ENCODE assay signal across 8 mouse cellular contexts in the genomic region with DNA sequence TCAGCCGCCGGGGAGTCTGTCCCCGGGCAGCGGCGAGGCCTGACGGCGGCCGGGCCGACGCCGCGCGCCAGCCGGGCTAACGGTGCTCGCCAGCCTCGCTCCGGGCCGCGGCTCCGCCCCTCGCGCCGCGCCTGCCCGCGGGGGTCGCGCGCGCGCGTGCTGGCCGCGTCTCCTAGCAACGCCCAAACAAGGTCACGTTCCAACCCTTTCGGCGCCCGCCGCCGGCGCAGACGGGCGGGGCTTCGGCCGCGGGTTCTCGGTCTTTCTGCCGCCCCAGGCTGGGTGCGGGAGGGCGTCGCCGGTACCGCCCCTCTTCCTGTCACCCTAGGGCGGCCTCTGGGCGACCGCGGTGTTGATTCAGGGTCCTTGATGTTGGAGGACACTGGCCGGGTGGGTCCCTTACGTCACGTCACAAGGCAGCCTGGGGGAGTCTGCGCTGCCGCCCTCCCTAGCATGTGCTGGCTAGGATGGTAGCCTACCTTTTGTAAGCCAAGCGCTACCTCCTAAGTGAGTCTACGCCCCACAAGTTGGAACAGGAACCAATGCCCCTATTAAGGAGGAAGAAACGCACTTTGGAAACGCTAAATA. TPM values are rescaled to one million over a fixed set of nuclear protein-coding genes. Genes with fewer than 3 reads are reported as not detected.
DNase-seq lines count a peak whose midpoint lies in the region; ATAC-seq and TF ChIP-seq lines count a peak whose summit lies in the region.

A gene (minus strand): TSS at position 150 of the 588 bp plus-strand sequence.

- no peaks in the 10 kb centered on the region for H3K27me3 ChIP-seq in C2C12 (ENCODE audit: control insufficient read depth, insufficient read depth, insufficient read length)
- H3K27me3 ChIP-seq in heart, embryonic 11.5 days (ENCODE audit: control insufficient read depth, insufficient read depth, low read length), result no peaks in the 10 kb centered on the region
- H3K27me3 ChIP-seq in kidney, embryonic 15.5 days, result peaks cover 2% of the 10 kb centered on the region; the same call in 1 of the 2 replicates

- peak within 1 kb of the TSS; percentile 94 for H3K27ac ChIP-seq in heart, embryonic 11.5 days (ENCODE audit: low read depth, low read length)
- H3K27ac ChIP-seq in kidney, embryonic 15.5 days, result peak within 1 kb of the TSS; percentile 94

- no peak for TF ChIP-seq CTCF in C2C12 (IDR thresholded peaks at IDR 0.05; ENCODE audit: control insufficient read depth, insufficient read depth, insufficient read length)

- H3K9me3 ChIP-seq in heart, embryonic 11.5 days (replicated peaks; ENCODE audit: control insufficient read depth, low read length), result no peaks in the 10 kb centered on the region
- no peaks in the 10 kb centered on the region for H3K9me3 ChIP-seq in kidney, embryonic 15.5 days (replicated peaks)

- peak; percentile 90 for DNase-seq in brain, adult 2 months (ENCODE audit: low read depth, low spot score)
- peak; percentile 97 for DNase-seq in liver
- DNase-seq in monocyte, adult 2 months (ENCODE audit: low read depth in 1 of 2, low spot score in 2 of 2), result peak; percentile 61 to 78
- DNase-seq in spleen, postnatal 14 days (ENCODE audit: low spot score in 2 of 2), result peak; percentile 86 to 92

- ATAC-seq in erythroblast, adult 5-6 weeks (replicated peaks; ENCODE audit: low FRiP score, poor library complexity, severe bottlenecking), result peak; percentile 75
- peak; percentile 92 for ATAC-seq in heart, embryonic 11.5 days (replicated peaks; ENCODE audit: insufficient number of reproducible peaks, low FRiP score, low TSS enrichment)
- peak; percentile 89 for ATAC-seq in kidney, embryonic 15.5 days (replicated peaks; ENCODE audit: low FRiP score)

- H3ac ChIP-seq in C2C12 (ENCODE audit: control insufficient read depth, insufficient read length, low read depth), result peak within 1 kb of the TSS; percentile 82

- peaks cover 4% of the 10 kb centered on the region; the same call in 1 of the 2 replicates for H3K4me1 ChIP-seq in heart, embryonic 11.5 days (ENCODE audit: control insufficient read depth, insufficient read depth, low read length)
- peaks cover 7% of the 10 kb centered on the region; the same call in 1 of the 2 replicates for H3K4me1 ChIP-seq in kidney, embryonic 15.5 days

- no peaks in the 10 kb centered on the region for H3K36me3 ChIP-seq in C2C12 (ENCODE audit: control insufficient read depth, insufficient read depth)
- no peaks in the 10 kb centered on the region for H3K36me3 ChIP-seq in heart, embryonic 11.5 days (ENCODE audit: control insufficient read depth, insufficient read depth, low read length)
- H3K36me3 ChIP-seq in kidney, embryonic 15.5 days, result no peaks in the 10 kb centered on the region

- H3K79me3 ChIP-seq in C2C12 (ENCODE audit: low read depth), result no peaks in the 10 kb centered on the region

- WGBS in heart, embryonic 11.5 days (ENCODE audit: insufficient replicate concordance), result under 1% methylated on average over 68 of the region's 68 CpGs
- 0% methylated on average over 57 of the region's 68 CpGs for WGBS in kidney, embryonic 15.5 days

- peak within 1 kb of the TSS; percentile 82 for H3K4me2 ChIP-seq in heart, embryonic 11.5 days
- H3K4me2 ChIP-seq in kidney, embryonic 15.5 days, result peak within 1 kb of the TSS; percentile 69

- H3K79me2 ChIP-seq in C2C12 (ENCODE audit: control insufficient read depth, insufficient read depth), result no peaks in the 10 kb centered on the region

- H3K9ac ChIP-seq in heart, embryonic 11.5 days (ENCODE audit: low read depth, low read length), result peak within 1 kb of the TSS; percentile 87
- H3K9ac ChIP-seq in kidney, embryonic 15.5 days, result peak within 1 kb of the TSS; percentile 75

- peak within 1 kb of the TSS; percentile 42 for H3K4me3 ChIP-seq in C2C12 (ENCODE audit: insufficient read depth, poor library complexity, severe bottlenecking)
- H3K4me3 ChIP-seq in heart, embryonic 11.5 days (ENCODE audit: low read depth, low read length), result peak within 1 kb of the TSS; percentile 93
- H3K4me3 ChIP-seq in kidney, embryonic 15.5 days (replicated peaks), result peak within 1 kb of the TSS; percentile 92

TF ChIP-seq in C2C12, 6 proteins besides CTCF, POLR2A, EP300 and RAD21:
- no peak for TF ChIP-seq CEBPB (IDR thresholded peaks at IDR 0.05; ENCODE audit: low read depth)
- no peak for TF ChIP-seq FOSL1 (IDR thresholded peaks at IDR 0.05; ENCODE audit: insufficient read depth, low read length, poor library complexity, severe bottlenecking)
- no peak for TF ChIP-seq MYOG (IDR thresholded peaks at IDR 0.05; ENCODE audit: control insufficient read depth, extremely low read depth, insufficient read length)
- peak; percentile 11 for TF ChIP-seq MAX (IDR thresholded peaks at IDR 0.05)
- peak; percentile 1 for TF ChIP-seq USF1 (IDR thresholded peaks at IDR 0.05; ENCODE audit: low read depth)
- no peak for TF ChIP-seq MYOD1 (IDR thresholded peaks at IDR 0.05; ENCODE audit: control insufficient read depth, insufficient read length, low read depth)

RNA-seq across cellular contexts. Expression of the gene that starts here (rescaled TPM):
- 11.7 TPM for polyA plus RNA-seq in C2C12 (2012; fragmentation: generic; extraction: Trizol)
- 567 and 568 TPM in 2 replicates for total RNA-seq in erythroblast, adult 5-6 weeks (2015; ENCODE audit: low replicate concordance)
- 331 and 428 TPM in 2 replicates for total RNA-seq in erythroblast, adult 5-6 weeks (2017; ENCODE audit: low replicate concordance)
- 35.5 and 36.4 TPM in 2 replicates for polyA plus RNA-seq in heart, embryonic 11.5 days (2014; fragmentation: Nextera tagmentation; extraction: Ambion mirVana)
- polyA plus RNA-seq in kidney, embryonic 15.5 days (2015; fragmentation: Nextera tagmentation; extraction: Ambion mirVana), result 44.8 and 48.4 TPM in 2 replicates

Comparison
In these comparisons a context has a peak if more than half of its experiments do, and no peak if none do; other contexts are left out.
1. Peak in every context shown above with its lines: DNase-seq, ATAC-seq, H3K4me3 ChIP-seq and H3K27ac ChIP-seq.
2. H3K4me3 ChIP-seq: peak in every context shown above with its lines; median percentile 93 in heart, embryonic 11.5 days; 92 in kidney, embryonic 15.5 days; 42 in C2C12.